Comparison of ENCODE assay signal across 16 mouse cellular contexts in the genomic region with DNA sequence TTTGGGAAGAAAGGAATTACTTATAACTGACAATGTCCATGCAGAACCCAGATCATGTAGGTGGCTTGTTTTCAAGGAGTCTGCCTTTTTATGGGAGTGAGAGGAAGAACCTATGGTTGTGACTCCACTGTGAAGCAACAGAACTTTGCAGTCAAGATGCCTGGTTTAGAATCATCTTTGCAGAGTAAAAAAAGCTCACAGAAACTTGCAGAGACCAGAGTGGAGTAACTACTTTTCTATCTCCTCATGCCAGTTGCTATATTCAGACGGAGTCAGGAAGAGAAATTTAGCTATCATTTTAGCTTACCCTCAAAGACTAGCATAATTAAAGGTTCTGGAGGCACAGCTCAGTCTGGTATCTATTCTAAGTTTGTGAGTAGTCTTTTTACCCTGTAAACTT.
"Had no signal": no experiment of that assay in that cellular context is flagged by ENCODE, and none has a peak within 500 bp of the region (broad histone marks: within the 10 kb centered on the region; RNA-seq: fewer than 3 reads in every experiment).

No protein-coding gene starts in this region.

- ATAC-seq: midbrain, embryonic 13.5 days; midbrain, embryonic 15.5 days had no signal

- DNase-seq: lung, adult 18-20 months; lung, embryonic 14.5 days; lung, postnatal 10 days; lung, postnatal 36 days; right cerebral cortex, postnatal 25 days; thymus, adult 18-20 months; thymus, postnatal 14 days; thymus, postnatal 36 days had no signal

- H3K4me3 ChIP-seq: megakaryocyte, embryonic 14.5 days; midbrain, embryonic 13.5 days; midbrain, embryonic 15.5 days; neural tube, embryonic 12.5 days; stomach, embryonic 15.5 days had no signal

- H3K4me1 ChIP-seq: midbrain, embryonic 13.5 days; midbrain, embryonic 15.5 days; neural tube, embryonic 12.5 days had no signal

- H3K27ac ChIP-seq: liver, embryonic 14.5 days; macrophage; midbrain, embryonic 13.5 days; midbrain, embryonic 15.5 days; neural tube, embryonic 12.5 days; stomach, embryonic 15.5 days; stomach, postnatal 0 days had no signal

- H3K9me3 ChIP-seq: midbrain, embryonic 13.5 days; midbrain, embryonic 15.5 days; neural tube, embryonic 12.5 days; stomach, embryonic 15.5 days had no signal

- H3K27me3 ChIP-seq: midbrain, embryonic 13.5 days; midbrain, embryonic 15.5 days; neural tube, embryonic 12.5 days; stomach, embryonic 15.5 days had no signal

- H3K36me3 ChIP-seq: stomach, embryonic 15.5 days had no signal
